Mouse (Mus musculus) midbrain, postnatal 0 days (tissue): ENCODE data around the gene Brdt. TPM values are rescaled to one million over a fixed set of nuclear protein-coding genes. Genes with fewer than 3 reads are reported as not detected.

Experiments
- ATAC-seq: fragments of 200-750 bp; cut with Nextera tagmentation; 2 replicates; pipeline ENCODE4 v1.8.0; 2017; ENCODE audit warnings: moderate number of reproducible peaks, mild to moderate bottlenecking, moderate TSS enrichment, moderate library complexity; ENCODE audit not compliant: low FRiP score
- DNase-seq: peaks from one replicate; pipeline ENCODE4 v3.0.0-alpha.2; 2015; ENCODE audit warnings: low spot score
- H3K27ac ChIP-seq: fragments of 300-500 bp; sonication (generic); 2 replicates; pipeline ENCODE4 v1.5.1; 2014; ENCODE audit warnings: low read depth, mild to moderate bottlenecking, low read length, mixed read lengths
- H3K27me3 ChIP-seq: fragments of 300-500 bp; sonication (generic); 2 replicates; pipeline ENCODE4 v1.6.1; 2014; ENCODE audit warnings: low read length, control low read depth, mixed read lengths; ENCODE audit not compliant: insufficient read depth
- H3K36me3 ChIP-seq: fragments of 300-500 bp; sonication (generic); 2 replicates; pipeline ENCODE4 v1.6.1; 2014; ENCODE audit warnings: low read length, control low read depth, mixed read lengths; ENCODE audit not compliant: insufficient read depth
- H3K4me1 ChIP-seq: fragments of 300-500 bp; sonication (generic); 2 replicates; pipeline ENCODE4 v1.6.1; 2014; ENCODE audit warnings: mild to moderate bottlenecking, control low read depth, antibody characterized with exemption, low read length, mixed read lengths; ENCODE audit not compliant: insufficient read depth
- H3K4me2 ChIP-seq: fragments of 300-500 bp; sonication (generic); 2 replicates; pipeline ENCODE4 v1.6.1; 2014; ENCODE audit warnings: low read depth, mild to moderate bottlenecking, low read length, mixed read lengths; ENCODE audit not compliant: poor library complexity, severe bottlenecking
- H3K4me3 ChIP-seq: fragments of 300-500 bp; sonication (generic); 2 replicates; pipeline ENCODE4 v1.5.1; 2014; ENCODE audit warnings: low read depth, mild to moderate bottlenecking, low read length, moderate library complexity
- H3K9ac ChIP-seq: fragments of 300-500 bp; sonication (generic); replicated peaks from 2 replicates; pipeline ENCODE4 v1.6.1; 2014; ENCODE audit warnings: mild to moderate bottlenecking, low read length, moderate library complexity, mixed read lengths; ENCODE audit not compliant: poor library complexity, severe bottlenecking
- H3K9me3 ChIP-seq: fragments of 300-500 bp; sonication (generic); 2 replicates; pipeline ENCODE4 v1.6.1; 2016; ENCODE audit warnings: low read length, control low read depth
- CTCF ChIP-seq: IDR thresholded peaks from 2 replicates; pipeline ENCODE4 v1.5.1; 2016; ENCODE audit warnings: antibody characterized with exemption, mild to moderate bottlenecking
- WGBS: fragments of 180-500 bp; shearing (Covaris S2); extraction: QIAGEN DNeasy Blood & Tissue Kit; methylation state at CpG from one replicate; pipeline ENCODE4 v1.1.7; 2014; 5-methylcytosine and 5-hydroxymethylcytosine counted together
- polyA plus RNA-seq: library from polyadenylated mRNA; unstranded; fragments of >200 nt; fragmentation: Nextera tagmentation; extraction: Ambion mirVana; gene quantifications from 2 replicates; pipeline ENCODE4 v1.2.1, GENCODE M21; 2015
- total RNA-seq: library from RNA; depleted of rRNA; stranded (reverse); fragments of >200 nt; gene quantifications from 2 replicates; pipeline ENCODE4 v1.2.3, GENCODE M21; 2014

The Brdt gene
- total and polyA plus RNA-seq, 2 experiments from 2014 or later = 3.9 to 4.0 TPM

- Histone ChIP-seq H3K9me3 (no peaks in the 10 kb centered on the region), H3K27ac (no peak overlapping the region), H3K9ac (no peak overlapping the region), H3K36me3 (no peaks in the 10 kb centered on the region), H3K4me2 (no peak overlapping the region), H3K4me1 (no peaks in the 10 kb centered on the region), H3K4me3 (no peak overlapping the region), H3K27me3 (peaks cover 12% of the 10 kb centered on the region; the same call in 1 of the 2 replicates)
- no peak for TF ChIP-seq CTCF
- DNase-seq = no peak
- ATAC-seq = no peak
- WGBS = 84% methylated on average over 4 of the region's 4 CpGs
Measured at GRCm38 (mm10) chr5:107405361-107405760, 74.4 kb downstream of the Brdt start.

GRCm38 (mm10) chr5:107410305-107410704 is 79.3 kb downstream of the Brdt start:
- DNase-seq = no peak
- Histone ChIP-seq H3K9me3 (no peaks in the 10 kb centered on the region), H3K9ac (no peak overlapping the region), H3K36me3 (no peaks in the 10 kb centered on the region), H3K4me1 (no peaks in the 10 kb centered on the region), H3K4me2 (no peak overlapping the region), H3K27ac (no peak overlapping the region), H3K27me3 (peaks cover under 1% of the 10 kb centered on the region; the same call in 1 of the 2 replicates), H3K4me3 (no peak overlapping the region)
- 81% methylated on average over 1 of the region's 1 CpGs for WGBS
- TF ChIP-seq CTCF = no peak
- ATAC-seq = no peak

DNA sequence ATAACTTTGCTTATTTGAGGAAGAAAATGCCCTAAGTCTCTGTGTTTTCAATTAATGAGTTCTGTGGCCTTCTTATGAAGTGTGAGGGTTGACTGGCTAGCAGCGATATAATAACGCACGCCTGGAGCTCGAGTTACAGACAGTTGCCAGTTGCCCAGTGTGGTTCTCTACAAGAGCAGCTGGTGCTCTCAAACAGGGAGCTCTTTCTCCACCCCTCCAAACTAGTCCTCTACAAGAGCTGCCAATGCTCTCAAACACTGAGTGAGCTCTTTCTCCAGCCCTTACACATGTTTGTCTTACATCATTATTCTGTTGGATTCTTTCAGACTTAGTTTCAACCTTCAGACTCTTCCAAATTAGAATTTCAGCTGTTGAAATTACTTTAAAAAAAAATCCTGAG is 80.4 kb downstream of the Brdt start:
- no peak for DNase-seq
- WGBS = 75% methylated on average over 4 of the region's 4 CpGs
- Histone ChIP-seq H3K4me1 (no peaks in the 10 kb centered on the region), H3K36me3 (no peaks in the 10 kb centered on the region), H3K9me3 (no peaks in the 10 kb centered on the region), H3K9ac (no peak overlapping the region), H3K27ac (no peak overlapping the region), H3K4me3 (no peak overlapping the region), H3K4me2 (no peak overlapping the region), H3K27me3 (no peaks in the 10 kb centered on the region)
- TF ChIP-seq CTCF = no peak
- ATAC-seq = no peak

- WGBS = 85% methylated on average over 2 of the region's 2 CpGs
- Histone ChIP-seq H3K27me3 (no peaks in the 10 kb centered on the region), H3K27ac (no peak overlapping the region), H3K9ac (no peak overlapping the region), H3K4me1 (no peaks in the 10 kb centered on the region), H3K9me3 (no peaks in the 10 kb centered on the region), H3K4me3 (no peak overlapping the region), H3K4me2 (no peak overlapping the region), H3K36me3 (no peaks in the 10 kb centered on the region)
- no peak for TF ChIP-seq CTCF
- DNase-seq (no peak), ATAC-seq (no peak)
Measured at GRCm38 (mm10) chr5:107412285-107412684, 81.3 kb downstream of the Brdt start.

- Histone ChIP-seq H3K27ac (no peak overlapping the region), H3K4me3 (no peak overlapping the region), H3K4me1 (no peaks in the 10 kb centered on the region), H3K9me3 (no peaks in the 10 kb centered on the region), H3K27me3 (no peaks in the 10 kb centered on the region), H3K9ac (no peak overlapping the region), H3K4me2 (no peak overlapping the region), H3K36me3 (no peaks in the 10 kb centered on the region)
- DNase-seq = no peak
- no peak for TF ChIP-seq CTCF
- ATAC-seq = no peak
- 81% methylated on average over 2 of the region's 2 CpGs for WGBS
Measured at GRCm38 (mm10) chr5:107415098-107415497, 84.1 kb downstream of the Brdt start.

DNA sequence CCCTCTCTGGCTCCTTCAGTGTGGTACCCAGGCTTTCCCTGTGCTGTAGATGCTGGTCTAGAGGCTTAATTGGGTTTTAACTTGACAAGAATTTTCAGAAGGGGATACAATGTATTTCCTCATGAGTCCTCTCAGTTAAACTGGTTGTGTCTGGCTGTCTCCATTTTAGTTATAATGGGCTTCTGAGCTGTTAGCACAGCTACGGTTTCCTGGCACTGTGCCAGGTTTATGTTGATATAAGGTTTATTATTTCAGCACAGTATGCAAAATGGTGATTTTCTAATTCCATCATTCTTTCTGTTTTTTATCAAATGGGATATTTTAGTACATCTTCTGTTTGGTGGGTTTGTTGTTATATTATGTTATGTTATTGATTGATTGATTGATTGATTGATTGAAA is 90.7 kb downstream of the Brdt start:
- ATAC-seq = no peak
- no peak overlapping the region for H3K27ac ChIP-seq
- H3K4me3 ChIP-seq = no peak overlapping the region
- H3K4me2 ChIP-seq = no peak overlapping the region
- H3K4me1 ChIP-seq = no peaks in the 10 kb centered on the region
- no peak for DNase-seq
- no peaks in the 10 kb centered on the region for H3K36me3 ChIP-seq
- H3K27me3 ChIP-seq = no peaks in the 10 kb centered on the region
- WGBS = 47% methylated on average over 1 of the region's 1 CpGs
- H3K9me3 ChIP-seq = no peaks in the 10 kb centered on the region
- TF ChIP-seq CTCF = no peak
- no peak overlapping the region for H3K9ac ChIP-seq
